ENCODE assay signal across 31 mouse cellular contexts in genomic region chr14:122765951-122766350, GRCm38 (mm10).
"Had no signal": no experiment of that assay in that cellular context is flagged by ENCODE, and none has a peak within 500 bp of the region (broad histone marks: within the 10 kb centered on the region; RNA-seq: fewer than 3 reads in every experiment).

No protein-coding gene starts in this region.

- H3K9ac ChIP-seq: limb, embryonic 12.5 days; limb, embryonic 13.5 days; limb, embryonic 15.5 days; liver, embryonic 12.5 days; liver, embryonic 13.5 days; liver, embryonic 14.5 days; liver, embryonic 15.5 days; liver, postnatal 0 days; lung, embryonic 14.5 days; lung, embryonic 15.5 days; midbrain, embryonic 12.5 days; midbrain, embryonic 13.5 days; midbrain, embryonic 15.5 days; neural tube, embryonic 12.5 days; neural tube, embryonic 13.5 days had no signal

- H3K27ac ChIP-seq: left cerebral cortex, adult 2 months; limb, embryonic 10.5 days; limb, embryonic 12.5 days; limb, embryonic 13.5 days; limb, embryonic 15.5 days; liver, embryonic 12.5 days; liver, embryonic 13.5 days; liver, embryonic 14.5 days; liver, embryonic 15.5 days; lung, embryonic 15.5 days; macrophage; midbrain, embryonic 10.5 days; midbrain, embryonic 12.5 days; midbrain, embryonic 13.5 days; midbrain, embryonic 15.5 days; neural tube, embryonic 12.5 days; neural tube, embryonic 13.5 days had no signal

- DNase-seq: left cerebral cortex, postnatal 4 days; liver; liver, embryonic 13.5 days; liver, postnatal 0 days; lung, adult 18-20 months; lung, adult 2 months; lung, embryonic 14.5 days; lung, postnatal 10 days; lung, postnatal 14 days; lung, postnatal 36 days; lung, postnatal 4 days; midbrain, embryonic 14.5 days had no signal

- H3K4me1 ChIP-seq: limb, embryonic 10.5 days; limb, embryonic 12.5 days; limb, embryonic 13.5 days; limb, embryonic 15.5 days; liver, embryonic 15.5 days; lung, embryonic 15.5 days; midbrain, embryonic 10.5 days; midbrain, embryonic 15.5 days; neural tube, embryonic 12.5 days had no signal

- H3K4me3 ChIP-seq: left cerebral cortex, adult 2 months; limb, embryonic 10.5 days; limb, embryonic 12.5 days; limb, embryonic 13.5 days; limb, embryonic 15.5 days; liver, embryonic 12.5 days; liver, embryonic 13.5 days; liver, embryonic 15.5 days; lung, embryonic 15.5 days; megakaryocyte, embryonic 14.5 days; midbrain, embryonic 10.5 days; midbrain, embryonic 12.5 days; midbrain, embryonic 13.5 days; midbrain, embryonic 15.5 days; myocyte; neural tube, embryonic 12.5 days; neural tube, embryonic 13.5 days had no signal

- ATAC-seq: liver, embryonic 12.5 days; liver, postnatal 0 days; lung, postnatal 0 days; midbrain, embryonic 13.5 days; midbrain, embryonic 15.5 days had no signal

- H3K36me3 ChIP-seq: limb, embryonic 10.5 days; limb, embryonic 12.5 days; limb, embryonic 13.5 days; limb, embryonic 15.5 days; liver, embryonic 12.5 days; liver, embryonic 13.5 days; liver, embryonic 15.5 days; lung, embryonic 15.5 days; midbrain, embryonic 10.5 days; midbrain, embryonic 12.5 days; midbrain, embryonic 13.5 days; midbrain, embryonic 15.5 days; neural tube, embryonic 12.5 days; neural tube, embryonic 13.5 days had no signal

- H3K4me2 ChIP-seq: limb, embryonic 12.5 days; limb, embryonic 13.5 days; limb, embryonic 15.5 days; liver, embryonic 12.5 days; liver, embryonic 13.5 days; liver, embryonic 15.5 days; lung, embryonic 14.5 days; lung, embryonic 15.5 days; midbrain, embryonic 12.5 days; midbrain, embryonic 13.5 days; midbrain, embryonic 15.5 days; neural tube, embryonic 12.5 days; neural tube, embryonic 13.5 days had no signal

- H3K9me3 ChIP-seq: limb, embryonic 10.5 days; limb, embryonic 12.5 days; limb, embryonic 15.5 days; liver, embryonic 12.5 days; liver, embryonic 13.5 days; liver, embryonic 15.5 days; lung, embryonic 15.5 days; midbrain, embryonic 10.5 days; midbrain, embryonic 12.5 days; midbrain, embryonic 13.5 days; midbrain, embryonic 15.5 days; neural tube, embryonic 12.5 days; neural tube, embryonic 13.5 days had no signal

- H3K27me3 ChIP-seq: limb, embryonic 12.5 days; limb, embryonic 13.5 days; limb, embryonic 15.5 days; liver, embryonic 12.5 days; liver, embryonic 13.5 days; liver, embryonic 15.5 days; lung, embryonic 15.5 days; midbrain, embryonic 12.5 days; midbrain, embryonic 13.5 days; midbrain, embryonic 15.5 days; neural tube, embryonic 12.5 days; neural tube, embryonic 13.5 days had no signal
